Mouse (Mus musculus) MN1 (cell line): ENCODE data around the gene Cebpg.

ENCODE experiments used
- DNase-seq: peaks from one replicate; pipeline ENCODE4 v3.0.0-alpha.2; 2016; ENCODE audit warnings: low spot score

Gene Cebpg

GRCm38 (mm10) chr7:35056436-35056864 is at the start of gene Cebpg:
TSS of gene Cebpg (minus strand) at chr7:35056573.
- DNase-seq, result peak; percentile 95

GRCm38 (mm10) chr7:35099528-35099927 is 43.2 kb upstream of the Cebpg start:
- no peak for DNase-seq

GRCm38 (mm10) chr7:35098777-35099176 is 42.4 kb upstream of the Cebpg start:
- no peak for DNase-seq

- DNase-seq, result no peak
Observed at GRCm38 (mm10) chr7:35094975-35095678, 38.8 kb upstream of the Cebpg start.

- no peak for DNase-seq
Observed at GRCm38 (mm10) chr7:35090550-35090949, 34.2 kb upstream of the Cebpg start.

GRCm38 (mm10) chr7:35086271-35086861 is 30.0 kb upstream of the Cebpg start:
- peak; percentile 67 for DNase-seq

GRCm38 (mm10) chr7:35084565-35085360 is 28.4 kb upstream of the Cebpg start:
- DNase-seq, result no peak

GRCm38 (mm10) chr7:35081406-35082104 is 25.2 kb upstream of the Cebpg start:
- DNase-seq, result peak; percentile 37

- peak; percentile 53 for DNase-seq
Observed at GRCm38 (mm10) chr7:35080843-35081338, 24.5 kb upstream of the Cebpg start.

GRCm38 (mm10) chr7:35076645-35077044 is 20.3 kb upstream of the Cebpg start:
- peak; percentile 21 for DNase-seq

- no peak for DNase-seq
Observed at GRCm38 (mm10) chr7:35066640-35067212, 10.4 kb upstream of the Cebpg start.

GRCm38 (mm10) chr7:35065958-35066357 is 9.6 kb upstream of the Cebpg start:
- no peak for DNase-seq

GRCm38 (mm10) chr7:35064286-35065258 is 8.2 kb upstream of the Cebpg start:
- no peak for DNase-seq

GRCm38 (mm10) chr7:35059467-35059866 is 3.1 kb upstream of the Cebpg start:
- no peak for DNase-seq

GRCm38 (mm10) chr7:35058329-35058728 is 2.0 kb upstream of the Cebpg start:
- no peak for DNase-seq

GRCm38 (mm10) chr7:35057569-35057968 is 1.2 kb upstream of the Cebpg start:
- peak; percentile 20 for DNase-seq

GRCm38 (mm10) chr7:35056999-35057398 is 626 bp upstream of the Cebpg start:
- no peak for DNase-seq

- DNase-seq, result peak; percentile 75
Observed at GRCm38 (mm10) chr7:35055619-35056435, 546 bp downstream of the Cebpg start.

- no peak for DNase-seq
Observed at GRCm38 (mm10) chr7:35054977-35055618, 1.3 kb downstream of the Cebpg start.
